ENCODE assay signal across 9 mouse cellular contexts in genomic region chr10:83337971-83338598, GRCm38 (mm10). TPM values are rescaled to one million over a fixed set of nuclear protein-coding genes. Genes with fewer than 3 reads are reported as not detected.
DNase-seq lines count a peak whose midpoint lies in the region; ATAC-seq and TF ChIP-seq lines count a peak whose summit lies in the region.
"Had no signal": no experiment of that assay in that cellular context is flagged by ENCODE, and none has a peak within 500 bp of the region (broad histone marks: within the 10 kb centered on the region; RNA-seq: fewer than 3 reads in every experiment).

No protein-coding gene starts in this region.

- no peaks in the 10 kb centered on the region for H3K27me3 ChIP-seq in kidney, adult 2 months (replicated peaks; ENCODE audit: control insufficient read depth, insufficient read depth, low read length)
- H3K27me3 ChIP-seq in hindbrain, embryonic 13.5 days = peaks cover 45% of the 10 kb centered on the region
- peaks cover 60% of the 10 kb centered on the region for H3K27me3 ChIP-seq in midbrain, embryonic 12.5 days

- H3K27ac ChIP-seq in kidney, adult 2 months (ENCODE audit: insufficient read depth, low read depth, low read length) = 0 out of 2 replicates have a peak overlapping the region, but pooled peaks have one; percentile 30
- H3K27ac ChIP-seq in bone marrow, adult 2 months (ENCODE audit: control insufficient read depth, insufficient read depth, low read depth, low read length, poor library complexity) = no peak overlapping the region
- peak overlapping the region; percentile 88 for H3K27ac ChIP-seq in hindbrain, embryonic 13.5 days
- peak overlapping the region; percentile 44; the same call in 1 of the 2 replicates for H3K27ac ChIP-seq in midbrain, embryonic 12.5 days (replicated peaks)

- no peaks in the 10 kb centered on the region; the same call in 1 of the 2 replicates for H3K4me1 ChIP-seq in kidney, adult 2 months (ENCODE audit: control insufficient read depth, insufficient read depth, low read length)
- no peaks in the 10 kb centered on the region for H3K4me1 ChIP-seq in bone marrow, adult 2 months (ENCODE audit: control insufficient read depth, insufficient read depth, low read length)
- peaks cover 5% of the 10 kb centered on the region for H3K4me1 ChIP-seq in hindbrain, embryonic 13.5 days (replicated peaks)
- no peaks in the 10 kb centered on the region for H3K4me1 ChIP-seq in midbrain, embryonic 12.5 days

- WGBS in kidney, adult 2 months = 48% methylated on average over 8 of the region's 9 CpGs
- 37% methylated on average over 9 of the region's 9 CpGs for WGBS in bone marrow, adult 2 months
- WGBS in hindbrain, embryonic 13.5 days = 54% methylated on average over 8 of the region's 9 CpGs
- WGBS in midbrain, embryonic 12.5 days = 48% methylated on average over 8 of the region's 9 CpGs

- peak overlapping the region; percentile 79 for H3K4me2 ChIP-seq in hindbrain, embryonic 13.5 days
- peak overlapping the region; percentile 91 for H3K4me2 ChIP-seq in midbrain, embryonic 12.5 days (replicated peaks)

- peak overlapping the region; percentile 66 for H3K4me3 ChIP-seq in kidney, adult 2 months (ENCODE audit: insufficient read depth, low read depth, low read length)
- H3K4me3 ChIP-seq in bone marrow, adult 2 months (replicated peaks; ENCODE audit: control insufficient read depth, low read depth, low read length) = peak overlapping the region; percentile 61
- H3K4me3 ChIP-seq in hindbrain, embryonic 13.5 days = peak overlapping the region; percentile 71
- peak overlapping the region; percentile 66 for H3K4me3 ChIP-seq in midbrain, embryonic 12.5 days

- H3K9me3 ChIP-seq in hindbrain, embryonic 13.5 days = no peaks in the 10 kb centered on the region
- no peaks in the 10 kb centered on the region for H3K9me3 ChIP-seq in midbrain, embryonic 12.5 days

- DNase-seq in kidney, adult 2 months = peak; percentile 19
- no peak for DNase-seq in kidney, postnatal 14 days
- DNase-seq in ovary, postnatal 36 days (ENCODE audit: low spot score) = no peak
- no peak for DNase-seq in cerebellum, adult 11 months

- peak overlapping the region; percentile 90 for H3K9ac ChIP-seq in hindbrain, embryonic 13.5 days
- H3K9ac ChIP-seq in midbrain, embryonic 12.5 days (replicated peaks) = peak overlapping the region; percentile 76; the same call in 1 of the 2 replicates

- no peaks in the 10 kb centered on the region for H3K36me3 ChIP-seq in kidney, adult 2 months (ENCODE audit: control insufficient read depth, insufficient read depth, low read length)
- no peaks in the 10 kb centered on the region for H3K36me3 ChIP-seq in hindbrain, embryonic 13.5 days
- no peaks in the 10 kb centered on the region for H3K36me3 ChIP-seq in midbrain, embryonic 12.5 days

- TF ChIP-seq CTCF in kidney, adult 2 months (conservative IDR thresholded peaks at IDR 0.05; ENCODE audit: insufficient read depth, insufficient read length, low read depth, low read length) = no peak
- TF ChIP-seq CTCF in bone marrow, adult 2 months (IDR thresholded peaks at IDR 0.05; ENCODE audit: control insufficient read depth, insufficient read depth, low read length) = no peak

- ATAC-seq in hindbrain, embryonic 13.5 days (ENCODE audit: low FRiP score) = peak; percentile 44; the same call in 1 of the 2 replicates
- ATAC-seq in midbrain, embryonic 12.5 days (ENCODE audit: low FRiP score, low read depth) = no peak; the same call in 1 of the 2 replicates
- no peak for ATAC-seq in megakaryocyte progenitor cell, adult 5-6 weeks (replicated peaks; ENCODE audit: poor library complexity)

- no peak for TF ChIP-seq POLR2A in kidney, adult 2 months (IDR thresholded peaks at IDR 0.05; ENCODE audit: low read depth, low read length)
- TF ChIP-seq POLR2A in bone marrow, adult 2 months (IDR thresholded peaks at IDR 0.05; ENCODE audit: borderline replicate concordance, control insufficient read depth, low read depth, low read length) = no peak

RNA-seq across cellular contexts. Expression of gene Slc41a2, which starts 0.4 kb away (rescaled TPM):
- 6.4 and 7.1 TPM in 2 replicates for polyA plus RNA-seq in kidney, adult 2 months (2012; rRNA removed)
- polyA plus RNA-seq in bone marrow, adult 2 months (2011; ENCODE audit: insufficient read depth, insufficient read length, low replicate concordance, missing spikeins) = 2.0 and 3.6 TPM in 2 replicates
- polyA plus RNA-seq in hindbrain, embryonic 13.5 days (2015; fragmentation: Nextera tagmentation; extraction: Ambion mirVana) = 5.5 TPM in 2 replicates
- 2.3 and 2.7 TPM in 2 replicates for polyA plus RNA-seq in midbrain, embryonic 12.5 days (2016; fragmentation: Nextera tagmentation; extraction: Ambion mirVana)
- total RNA-seq in megakaryocyte progenitor cell, adult 5-6 weeks (2015) = 0.05 and 0.15 TPM in 2 replicates
- total RNA-seq in megakaryocyte progenitor cell, adult 5-6 weeks (2017) = 0.27 and 1.2 TPM in 2 replicates
- total RNA-seq: MEL had no signal

RNA-seq across cellular contexts. Expression of gene D10Wsu102e, which starts 21.9 kb away (rescaled TPM):
- polyA plus RNA-seq in kidney, adult 2 months (2012; rRNA removed) = 0.37 and 0.41 TPM in 2 replicates
- 0.25 and 0.50 TPM in 2 replicates for polyA plus RNA-seq in bone marrow, adult 2 months (2011; ENCODE audit: insufficient read depth, insufficient read length, low replicate concordance, missing spikeins)
- polyA plus RNA-seq in hindbrain, embryonic 13.5 days (2015; fragmentation: Nextera tagmentation; extraction: Ambion mirVana) = 0.92 and 0.93 TPM in 2 replicates
- 1.1 and 1.2 TPM in 2 replicates for polyA plus RNA-seq in midbrain, embryonic 12.5 days (2016; fragmentation: Nextera tagmentation; extraction: Ambion mirVana)
- 0.88 and 1.2 TPM in 2 replicates for total RNA-seq in megakaryocyte progenitor cell, adult 5-6 weeks (2015)
- total RNA-seq in megakaryocyte progenitor cell, adult 5-6 weeks (2017) = 0.87 and 1.0 TPM in 2 replicates
